Mouse (Mus musculus) adrenal gland, postnatal 36 days (tissue): ENCODE measurements around the gene Slc30a6. TPM values are rescaled to one million over a fixed set of nuclear protein-coding genes. Genes with fewer than 3 reads are reported as not detected.
"Not testable (repeated sequence)": the region's sequence is repeated elsewhere in the genome, so short reads cannot be mapped to it uniquely, and the experiment has no call there.

Experiments
- DNase-seq, 2 experiments: peaks; one replicate each; pipeline ENCODE4 v3.0.0; 2021; ENCODE audit warnings: mixed read lengths in 1 of 2
- total RNA-seq, 2 experiments: library from RNA; stranded (reverse); gene quantifications; 2 replicates each; pipeline ENCODE4 v1.2.3; 2021

Slc30a6 gene
- total RNA-seq, 2 experiments from 2014 or later, result 22.8 to 28.2 TPM

GRCm38 (mm10) chr17:74449776-74450175 is 54.4 kb downstream of the Slc30a6 start:
- DNase-seq, result no peak

GRCm38 (mm10) chr17:74453928-74454327 is 58.5 kb downstream of the Slc30a6 start:
- DNase-seq, result no peak

- DNase-seq, result no peak
These were observed 59.3 kb downstream of the Slc30a6 start for GRCm38 (mm10) chr17:74454660-74455059.

GRCm38 (mm10) chr17:74455426-74455825 is 60.0 kb downstream of the Slc30a6 start:
- no peak for DNase-seq

- no peak for DNase-seq
These were observed 61.4 kb downstream of the Slc30a6 start for GRCm38 (mm10) chr17:74456825-74457224.

GRCm38 (mm10) chr17:74457972-74458677 is 62.7 kb downstream of the Slc30a6 start:
- no peak for DNase-seq

- DNase-seq, result no peak
These were observed 63.5 kb downstream of the Slc30a6 start, which contains the start of gene Nlrc4 for GRCm38 (mm10) chr17:74458711-74459408. Gene Nlrc4, minus strand, starts transcription at chr17:74459142.

GRCm38 (mm10) chr17:74463510-74463909 is 68.1 kb downstream of the Slc30a6 start:
- DNase-seq, result no peak

GRCm38 (mm10) chr17:74467981-74468380 is 72.6 kb downstream of the Slc30a6 start:
- not testable (repeated sequence) for DNase-seq

- DNase-seq, result not testable (repeated sequence)
These were observed 74.7 kb downstream of the Slc30a6 start for GRCm38 (mm10) chr17:74470133-74470532.

Other genes starting within 250 kb of the Slc30a6 start
- gene Memo1, start 100.1 kb upstream of the Slc30a6 start, total RNA-seq, result 100 to 1,000 TPM; 102 to 113 TPM
- gene Dpy30, start 71.7 kb upstream of the Slc30a6 start, total RNA-seq, result 10 to 100 TPM; 71.2 to 87.3 TPM
- gene Spast, start 56.6 kb upstream of the Slc30a6 start, total RNA-seq, result 10 to 100 TPM; 32.2 to 32.8 TPM
- gene Nlrc4, start 63.5 kb downstream of the Slc30a6 start, total RNA-seq, result under 1 TPM; 0.50 to 0.69 TPM
- 100 to 1,000 TPM; 130 to 132 TPM for gene Yipf4, start 93.9 kb downstream of the Slc30a6 start, total RNA-seq
- 100 to 1,000 TPM; 131 to 136 TPM for gene Birc6, start 132.7 kb downstream of the Slc30a6 start, total RNA-seq